Comparison of ENCODE assay signal across 8 mouse cellular contexts in genomic region chr7:113208388-113208753, GRCm38 (mm10). TPM values are rescaled to one million over a fixed set of nuclear protein-coding genes. Genes with fewer than 3 reads are reported as not detected.
A peak's percentile ranks its signal among the peaks of the same experiment; 100 is the strongest.
DNase-seq lines count a peak whose midpoint lies in the region; ATAC-seq and TF ChIP-seq lines count a peak whose summit lies in the region.

No protein-coding gene starts in this region.

- H3K27ac ChIP-seq in kidney, adult 2 months (ENCODE audit: insufficient read depth, low read depth, low read length): no peak overlapping the region
- no peak overlapping the region for H3K27ac ChIP-seq in bone marrow macrophage, adult 2 months (ENCODE audit: insufficient read depth, low read depth, low read length)
- no peak overlapping the region for H3K27ac ChIP-seq in hindbrain, embryonic 11.5 days (ENCODE audit: low read depth, low read length)
- H3K27ac ChIP-seq in midbrain, embryonic 12.5 days (replicated peaks): no peak overlapping the region

- TF ChIP-seq POLR2A in kidney, adult 2 months (IDR thresholded peaks at IDR 0.05; ENCODE audit: low read depth, low read length): no peak
- no peak for TF ChIP-seq POLR2A in bone marrow macrophage, adult 2 months (IDR thresholded peaks at IDR 0.05; ENCODE audit: borderline replicate concordance, low read depth, low read length)

- no peak for TF ChIP-seq CTCF in kidney, adult 2 months (conservative IDR thresholded peaks at IDR 0.05; ENCODE audit: insufficient read depth, insufficient read length, low read depth, low read length)
- TF ChIP-seq CTCF in bone marrow macrophage, adult 2 months (IDR thresholded peaks at IDR 0.05; ENCODE audit: low read depth, low read length): no peak

- H3K36me3 ChIP-seq in kidney, adult 2 months (ENCODE audit: control insufficient read depth, insufficient read depth, low read length): no peaks in the 10 kb centered on the region
- no peaks in the 10 kb centered on the region for H3K36me3 ChIP-seq in hindbrain, embryonic 11.5 days (ENCODE audit: control insufficient read depth, insufficient read depth, low read length)
- H3K36me3 ChIP-seq in midbrain, embryonic 12.5 days: no peaks in the 10 kb centered on the region

- peak overlapping the region; percentile 95 for H3K4me2 ChIP-seq in hindbrain, embryonic 11.5 days (replicated peaks; ENCODE audit: low read depth, low read length)
- H3K4me2 ChIP-seq in midbrain, embryonic 12.5 days (replicated peaks): peak overlapping the region; percentile 89

- no peaks in the 10 kb centered on the region for H3K27me3 ChIP-seq in kidney, adult 2 months (replicated peaks; ENCODE audit: control insufficient read depth, insufficient read depth, low read length)
- H3K27me3 ChIP-seq in hindbrain, embryonic 11.5 days (ENCODE audit: control insufficient read depth, insufficient read depth, low read length): peaks cover 29% of the 10 kb centered on the region
- peaks cover 65% of the 10 kb centered on the region for H3K27me3 ChIP-seq in midbrain, embryonic 12.5 days

- peak overlapping the region; percentile 94 for H3K4me3 ChIP-seq in kidney, adult 2 months (ENCODE audit: insufficient read depth, low read depth, low read length)
- peak overlapping the region; percentile 58 for H3K4me3 ChIP-seq in bone marrow macrophage, adult 2 months (ENCODE audit: insufficient read depth, low read length)
- H3K4me3 ChIP-seq in hindbrain, embryonic 11.5 days (ENCODE audit: low read depth, low read length): peak overlapping the region; percentile 79
- H3K4me3 ChIP-seq in midbrain, embryonic 12.5 days: peak overlapping the region; percentile 85

- H3K9ac ChIP-seq in hindbrain, embryonic 11.5 days (ENCODE audit: low read depth, low read length): no peak overlapping the region; the same call in 1 of the 2 replicates
- H3K9ac ChIP-seq in midbrain, embryonic 12.5 days (replicated peaks): peak overlapping the region; percentile 75

- ATAC-seq in hindbrain, embryonic 11.5 days (ENCODE audit: low FRiP score): no peak
- no peak for ATAC-seq in midbrain, embryonic 12.5 days (ENCODE audit: low FRiP score, low read depth)

- WGBS in kidney, adult 2 months: 10% methylated on average over 19 of the region's 19 CpGs
- WGBS in hindbrain, embryonic 11.5 days: 1% methylated on average over 19 of the region's 19 CpGs
- under 1% methylated on average over 19 of the region's 19 CpGs for WGBS in midbrain, embryonic 12.5 days

- no peaks in the 10 kb centered on the region for H3K9me3 ChIP-seq in hindbrain, embryonic 11.5 days (ENCODE audit: control insufficient read depth, low read length)
- no peaks in the 10 kb centered on the region for H3K9me3 ChIP-seq in midbrain, embryonic 12.5 days

- DNase-seq in kidney, adult 2 months: peak; percentile 12
- DNase-seq in kidney, adult 11 months: no peak
- DNase-seq in hindbrain, embryonic 11.5 days (ENCODE audit: low spot score): peak; percentile 54
- no peak for DNase-seq in frontal cortex, postnatal 10 days (ENCODE audit: low spot score in 2 of 2)
- DNase-seq in adrenal gland, postnatal 36 days: no peak
- no peak for DNase-seq in adrenal gland, postnatal 25 days

- H3K4me1 ChIP-seq in kidney, adult 2 months (ENCODE audit: control insufficient read depth, insufficient read depth, low read length): peaks cover 14% of the 10 kb centered on the region; the same call in 1 of the 2 replicates
- H3K4me1 ChIP-seq in bone marrow macrophage, adult 2 months (ENCODE audit: control insufficient read depth, insufficient read depth, low read length): peaks cover 21% of the 10 kb centered on the region
- H3K4me1 ChIP-seq in hindbrain, embryonic 11.5 days (replicated peaks; ENCODE audit: control insufficient read depth, insufficient read depth, low read length): peaks cover 6% of the 10 kb centered on the region
- H3K4me1 ChIP-seq in midbrain, embryonic 12.5 days: peaks cover 10% of the 10 kb centered on the region

RNA-seq across cellular contexts. Expression of gene Arntl, which starts 1.1 kb away (rescaled TPM):
- polyA plus RNA-seq in kidney, adult 2 months (2012; rRNA removed): 6.0 and 7.3 TPM in 2 replicates
- 11.2 and 12.6 TPM in 2 replicates for polyA plus RNA-seq in bone marrow macrophage, adult 2 months (2012; ENCODE audit: insufficient read depth, insufficient read length, missing spikeins)
- polyA plus RNA-seq in hindbrain, embryonic 11.5 days (2014; fragmentation: Nextera tagmentation; extraction: Ambion mirVana): 6.8 and 7.7 TPM in 2 replicates
- 6.6 and 7.8 TPM in 2 replicates for polyA plus RNA-seq in midbrain, embryonic 12.5 days (2016; fragmentation: Nextera tagmentation; extraction: Ambion mirVana)
- total RNA-seq in adrenal gland, postnatal 36 days (2021): 10 to 100 TPM in 1 of 2 experiments, 1 to 10 TPM in 1; 8.9 to 32.5 TPM
- total RNA-seq in adrenal gland, postnatal 25 days (2021): 5.4 and 13.8 TPM in 2 replicates

Comparison
In these comparisons a context has a peak if more than half of its experiments do, and no peak if none do; other contexts are left out.
1. DNase-seq: peak in kidney, adult 2 months (single experiment) and hindbrain, embryonic 11.5 days (single experiment); none in kidney, adult 11 months (single experiment), frontal cortex, postnatal 10 days (0 of 2), adrenal gland, postnatal 36 days (0 of 2) and adrenal gland, postnatal 25 days (single experiment).
2. Peak in every context shown above with its lines, with median percentiles within 50 percentile points of each other: H3K4me3 ChIP-seq.